Mouse (Mus musculus) bone marrow macrophage, adult 2 months (primary cell): ENCODE measurements around the gene Ifna1.
"Not testable (repeated sequence)": the region's sequence is repeated elsewhere in the genome, so short reads cannot be mapped to it uniquely, and the experiment has no call there.

Source experiments
- CTCF ChIP-seq: IDR thresholded peaks from 2 replicates; pipeline ENCODE4 v1.5.1; 2012; ENCODE audit warnings: low read depth, mild to moderate bottlenecking, low read length, moderate library complexity
- POLR2A ChIP-seq: IDR thresholded peaks from 2 replicates; pipeline ENCODE4 v1.6.1; 2012; ENCODE audit warnings: mild to moderate bottlenecking, low read depth, low read length, borderline replicate concordance

DNA sequence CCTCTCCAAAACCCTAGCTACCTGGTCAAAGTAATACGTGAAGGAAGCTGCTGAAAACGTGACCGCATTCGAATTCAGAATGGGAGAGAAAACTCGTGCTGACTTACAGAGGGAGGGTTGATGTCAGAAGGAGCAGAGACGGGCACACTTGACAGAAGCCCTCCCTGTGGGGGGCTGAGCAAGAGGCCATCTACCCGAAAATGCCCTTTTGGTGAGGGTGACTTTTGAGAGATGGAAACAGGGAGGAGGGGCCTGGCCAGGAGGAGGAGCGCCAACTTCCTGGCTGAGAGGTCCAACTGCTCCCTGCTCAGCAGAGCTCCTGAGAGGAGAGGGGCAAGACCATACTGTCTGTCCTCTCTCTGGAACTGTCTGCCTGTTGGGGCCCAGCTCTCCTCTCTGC, 44.7 kb upstream of the Ifna1 start, which contains the start of gene Gm13288:
- TF ChIP-seq POLR2A, CTCF: not testable (repeated sequence)
